Mouse (Mus musculus) spleen, adult 2 months (tissue): ENCODE results near the gene Gm20388.

Source experiments
- CTCF ChIP-seq: fragments of 200-500 bp; IDR thresholded peaks from 2 replicates; pipeline ENCODE4 v1.5.1; 2011; ENCODE audit warnings: mild to moderate bottlenecking, inconsistent platforms; ENCODE audit not compliant: insufficient read depth, insufficient read length, insufficient replicate concordance; ENCODE audit errors: extremely low read depth
- POLR2A ChIP-seq: fragments of 200-500 bp; IDR thresholded peaks from 2 replicates; pipeline ENCODE4 v1.6.1; 2011; ENCODE audit warnings: low read depth, low read length, inconsistent platforms

DNA sequence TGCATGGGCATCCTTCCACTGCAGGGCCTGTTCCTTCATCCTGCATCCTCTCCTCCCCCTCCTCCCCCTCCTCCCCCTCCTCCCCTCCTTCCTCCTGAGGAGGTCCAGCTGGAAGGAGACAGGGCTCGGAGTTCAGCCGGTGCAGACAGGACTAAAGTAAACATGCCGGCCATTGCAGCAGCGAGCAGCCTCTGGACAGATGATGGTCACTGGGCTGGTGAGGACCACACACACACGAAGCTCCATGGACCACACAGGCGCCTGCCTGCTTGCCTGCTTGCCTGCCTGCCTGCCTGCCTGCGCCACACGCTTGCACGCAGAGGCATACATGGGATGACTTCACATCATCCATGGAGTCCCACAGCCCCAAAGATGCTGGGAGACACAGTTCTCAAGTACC, 1026.8 kb downstream of the Gm20388 start:
- TF ChIP-seq POLR2A: no peak
- no peak for TF ChIP-seq CTCF
